Mouse (Mus musculus) c-Kit-positive CD71-negative TER-119-negative erythroid progenitor cells, embryonic 14.5 days (primary cell): ENCODE data around the gene Phf10.
"Not testable (repeated sequence)": the region's sequence is repeated elsewhere in the genome, so short reads cannot be mapped to it uniquely, and the experiment has no call there.

Experiments
- DNase-seq: peaks from one replicate; pipeline ENCODE4 v3.0.0-alpha.2; 2013; ENCODE audit warnings: low read depth

Phf10 gene

GRCm38 (mm10) chr17:14943009-14943728 lies 17.9 kb downstream of the Phf10 start, which contains the start of the genes Wdr27 and 1600012H06Rik:
Gene Wdr27 (minus strand): TSS chr17:14943158.
Gene 1600012H06Rik (plus strand): TSS chr17:14943184.
- DNase-seq: peak; percentile 99

- DNase-seq: not testable (repeated sequence)
Observed at GRCm38 (mm10) chr17:14942181-14942580, 18.9 kb downstream of the Phf10 start.

- DNase-seq: no peak
Observed at GRCm38 (mm10) chr17:14935841-14936605, 25.1 kb downstream of the Phf10 start.

GRCm38 (mm10) chr17:14935280-14935679 lies 25.8 kb downstream of the Phf10 start:
- DNase-seq: not testable (repeated sequence)

- DNase-seq: no peak
Observed at GRCm38 (mm10) chr17:14931469-14931868, 29.6 kb downstream of the Phf10 start.

- no peak for DNase-seq
Observed at GRCm38 (mm10) chr17:14930697-14931096, 30.4 kb downstream of the Phf10 start.

- DNase-seq: no peak
Observed at GRCm38 (mm10) chr17:14928631-14929030, 32.4 kb downstream of the Phf10 start.

- no peak for DNase-seq
Observed at GRCm38 (mm10) chr17:14927644-14928218, 33.3 kb downstream of the Phf10 start.

GRCm38 (mm10) chr17:14921582-14921981 lies 39.5 kb downstream of the Phf10 start:
- DNase-seq: no peak

- no peak for DNase-seq
Observed at GRCm38 (mm10) chr17:14917866-14918265, 43.2 kb downstream of the Phf10 start.

GRCm38 (mm10) chr17:14914401-14914800 lies 46.7 kb downstream of the Phf10 start:
- DNase-seq: no peak

- no peak for DNase-seq
Observed at GRCm38 (mm10) chr17:14912981-14913380, 48.1 kb downstream of the Phf10 start.

GRCm38 (mm10) chr17:14912420-14912819 lies 48.7 kb downstream of the Phf10 start:
- peak; percentile 17 for DNase-seq

GRCm38 (mm10) chr17:14910771-14911170 lies 50.3 kb downstream of the Phf10 start:
- DNase-seq: no peak

GRCm38 (mm10) chr17:14909331-14909730 lies 51.7 kb downstream of the Phf10 start:
- no peak for DNase-seq

GRCm38 (mm10) chr17:14907136-14907535 lies 53.9 kb downstream of the Phf10 start:
- DNase-seq: no peak

- no peak for DNase-seq
Observed at GRCm38 (mm10) chr17:14906611-14907010, 54.5 kb downstream of the Phf10 start.

- DNase-seq: peak; percentile 62
Observed at GRCm38 (mm10) chr17:14904637-14905265, 56.3 kb downstream of the Phf10 start.

- no peak for DNase-seq
Observed at GRCm38 (mm10) chr17:14904206-14904605, 56.9 kb downstream of the Phf10 start.

GRCm38 (mm10) chr17:14903212-14903611 lies 57.9 kb downstream of the Phf10 start:
- DNase-seq: no peak

GRCm38 (mm10) chr17:14898972-14899371 lies 62.1 kb downstream of the Phf10 start:
- DNase-seq: no peak

- not testable (repeated sequence) for DNase-seq
Observed at GRCm38 (mm10) chr17:14895058-14895457, 66.0 kb downstream of the Phf10 start.
